Mouse (Mus musculus) liver, embryonic 16.5 days (tissue): ENCODE data around the gene Pex11b. TPM values are rescaled to one million over a fixed set of nuclear protein-coding genes. Genes with fewer than 3 reads are reported as not detected.
"Not testable (repeated sequence)": the region's sequence is repeated elsewhere in the genome, so short reads cannot be mapped to it uniquely, and the experiment has no call there.

Experiments
- ATAC-seq: fragments of 200-750 bp; cut with Nextera tagmentation; 2 replicates; pipeline ENCODE4 v1.8.0; 2017; ENCODE audit warnings: low read depth, mild to moderate bottlenecking, moderate number of reproducible peaks, moderate library complexity
- H3K27ac ChIP-seq: fragments of 300-500 bp; sonication (generic); 2 replicates; pipeline ENCODE4 v1.5.1; 2014; ENCODE audit warnings: mild to moderate bottlenecking, low read length
- H3K27me3 ChIP-seq: fragments of 300-500 bp; sonication (generic); 2 replicates; pipeline ENCODE4 v1.6.1; 2014; ENCODE audit warnings: low read depth, low read length, mixed read lengths; ENCODE audit not compliant: control insufficient read depth, insufficient read depth
- H3K36me3 ChIP-seq: fragments of 300-500 bp; sonication (generic); 2 replicates; pipeline ENCODE4 v1.6.1; 2014; ENCODE audit warnings: mild to moderate bottlenecking; ENCODE audit not compliant: control insufficient read depth, insufficient read depth
- H3K4me1 ChIP-seq: fragments of 300-500 bp; sonication (generic); 2 replicates; pipeline ENCODE4 v1.6.1; 2014; ENCODE audit warnings: low read depth, low read length, mixed read lengths; ENCODE audit not compliant: control insufficient read depth
- H3K4me2 ChIP-seq: fragments of 300-500 bp; sonication (generic); 2 replicates; pipeline ENCODE4 v1.6.1; 2014; ENCODE audit warnings: low read depth, low read length, mixed read lengths
- H3K4me3 ChIP-seq: fragments of 300-500 bp; sonication (generic); 2 replicates; pipeline ENCODE4 v1.5.1; 2014; ENCODE audit warnings: low read depth, mild to moderate bottlenecking, low read length
- H3K9ac ChIP-seq: fragments of 300-500 bp; sonication (generic); 2 replicates; pipeline ENCODE4 v1.6.1; 2014; ENCODE audit warnings: low read depth, low read length
- H3K9me3 ChIP-seq: fragments of 300-500 bp; sonication (generic); replicated peaks from 2 replicates; pipeline ENCODE4 v1.6.1; 2016; ENCODE audit warnings: low read length; ENCODE audit not compliant: control insufficient read depth
- WGBS: fragments of 180-500 bp; shearing (Covaris S2); extraction: QIAGEN DNeasy Blood & Tissue Kit; methylation state at CpG from one replicate; pipeline ENCODE4 v1.1.7; 2014; ENCODE audit not compliant: insufficient replicate concordance; 5-methylcytosine and 5-hydroxymethylcytosine counted together
- polyA plus RNA-seq: library from polyadenylated mRNA; unstranded; fragments of >200 nt; fragmentation: Nextera tagmentation; extraction: Ambion mirVana; gene quantifications from 2 replicates; pipeline ENCODE4 v1.2.1, GENCODE M21; 2015

Pex11b gene
- polyA plus RNA-seq, 1 experiment from 2014 or later = 14.5 TPM

GRCm38 (mm10) chr3:96636448-96636847 is 1.3 kb downstream of the Pex11b start:
- WGBS = 45% methylated on average over 11 of the region's 11 CpGs

GRCm38 (mm10) chr3:96639219-96639618 is 4.0 kb downstream of the Pex11b start:
- no peaks in the 10 kb centered on the region for H3K27me3 ChIP-seq
- ATAC-seq = no peak
- peaks cover 19% of the 10 kb centered on the region for H3K4me1 ChIP-seq
- WGBS = 52% methylated on average over 1 of the region's 1 CpGs
- H3K36me3 ChIP-seq = peaks cover 2% of the 10 kb centered on the region; the same call in 1 of the 2 replicates
- H3K9ac ChIP-seq = no peak overlapping the region
- no peak overlapping the region for H3K4me3 ChIP-seq
- H3K9me3 ChIP-seq = no peaks in the 10 kb centered on the region
- H3K27ac ChIP-seq = no peak overlapping the region
- H3K4me2 ChIP-seq = no peak overlapping the region

More at GRCm38 (mm10) chr3:96636448-96636847, 1.3 kb downstream of the Pex11b start:
- Histone ChIP-seq H3K9ac (peak overlapping the region; percentile 96; the same call in 1 of the 2 replicates), H3K27me3 (no peaks in the 10 kb centered on the region), H3K4me2 (peak overlapping the region; percentile 83), H3K4me3 (peak overlapping the region; percentile 81), H3K27ac (no peak overlapping the region), H3K4me1 (peaks cover 22% of the 10 kb centered on the region), H3K9me3 (no peaks in the 10 kb centered on the region), H3K36me3 (peaks cover 10% of the 10 kb centered on the region)
- ATAC-seq = no peak

GRCm38 (mm10) chr3:96645018-96645649 is 10.0 kb downstream of the Pex11b start, which contains the start of gene Itga10:
Itga10 (plus strand) TSS chr3:96645584.
- Histone ChIP-seq H3K4me2 (no peak within 1 kb of the TSS), H3K9me3 (no peaks in the 10 kb centered on the region), H3K36me3 (peaks cover 2% of the 10 kb centered on the region; the same call in 1 of the 2 replicates), H3K27ac (no peak within 1 kb of the TSS), H3K27me3 (no peaks in the 10 kb centered on the region), H3K9ac (no peak within 1 kb of the TSS), H3K4me1 (no peaks in the 10 kb centered on the region), H3K4me3 (no peak within 1 kb of the TSS)
- 76% methylated on average over 7 of the region's 7 CpGs for WGBS
- ATAC-seq = no peak

- Histone ChIP-seq H3K27ac (no peak overlapping the region), H3K4me2 (no peak overlapping the region), H3K9me3 (no peaks in the 10 kb centered on the region), H3K36me3 (no peaks in the 10 kb centered on the region), H3K9ac (no peak overlapping the region), H3K27me3 (no peaks in the 10 kb centered on the region), H3K4me3 (no peak overlapping the region), H3K4me1 (no peaks in the 10 kb centered on the region)
- whole genome bisulfite sequencing = 71% methylated on average over 3 of the region's 3 CpGs
- ATAC-seq = peak; percentile 27; the same call in 1 of the 2 replicates
Observed at GRCm38 (mm10) chr3:96647365-96647764, 12.2 kb downstream of the Pex11b start.

- H3K4me1 ChIP-seq = peaks cover 7% of the 10 kb centered on the region
- H3K4me3 ChIP-seq = no peak overlapping the region
- 0 out of 2 replicates have a peak overlapping the region, but pooled peaks have one; percentile 16 for H3K27ac ChIP-seq
- no peak for ATAC-seq
- H3K27me3 ChIP-seq = no peaks in the 10 kb centered on the region
- no peaks in the 10 kb centered on the region for H3K9me3 ChIP-seq
- H3K9ac ChIP-seq = no peak overlapping the region
- H3K36me3 ChIP-seq = no peaks in the 10 kb centered on the region
- 56% methylated on average over 2 of the region's 2 CpGs for WGBS
- H3K4me2 ChIP-seq = no peak overlapping the region
Observed at GRCm38 (mm10) chr3:96660901-96661300, 25.7 kb downstream of the Pex11b start.

- H3K9ac ChIP-seq = no peak overlapping the region
- H3K4me3 ChIP-seq = no peak overlapping the region
- no peaks in the 10 kb centered on the region for H3K36me3 ChIP-seq
- no peaks in the 10 kb centered on the region; the same call in 1 of the 2 replicates for H3K27me3 ChIP-seq
- 55% methylated on average over 8 of the region's 8 CpGs for whole genome bisulfite sequencing
- peaks cover 7% of the 10 kb centered on the region for H3K4me1 ChIP-seq
- H3K27ac ChIP-seq = no peak overlapping the region
- no peak overlapping the region for H3K4me2 ChIP-seq
- no peaks in the 10 kb centered on the region for H3K9me3 ChIP-seq
- no peak for ATAC-seq
Observed at GRCm38 (mm10) chr3:96662731-96663316, 27.6 kb downstream of the Pex11b start.

- Histone ChIP-seq H3K27me3 (no peaks in the 10 kb centered on the region; the same call in 1 of the 2 replicates), H3K27ac (no peak overlapping the region), H3K36me3 (no peaks in the 10 kb centered on the region), H3K4me1 (peaks cover 7% of the 10 kb centered on the region), H3K4me3 (peak overlapping the region; percentile 28; the same call in 1 of the 2 replicates), H3K9ac (peak overlapping the region; percentile 18; the same call in 1 of the 2 replicates), H3K9me3 (no peaks in the 10 kb centered on the region), H3K4me2 (peak overlapping the region; percentile 65)
- 7% methylated on average over 17 of the region's 18 CpGs for WGBS
- peak; percentile 32; the same call in 1 of the 2 replicates for ATAC-seq
Observed at GRCm38 (mm10) chr3:96663432-96664239, 28.5 kb downstream of the Pex11b start.

GRCm38 (mm10) chr3:96665732-96666363 is 30.7 kb downstream of the Pex11b start:
- H3K36me3 ChIP-seq, H3K4me3 ChIP-seq, ATAC-seq, H3K4me1 ChIP-seq, H3K27ac ChIP-seq, H3K9ac ChIP-seq, H3K9me3 ChIP-seq, H3K27me3 ChIP-seq, H3K4me2 ChIP-seq: not testable (repeated sequence)
- 71% methylated on average over 6 of the region's 7 CpGs for WGBS
